Mouse (Mus musculus) MEL (cell line): ENCODE data around the gene Gm20696. TPM values are rescaled to one million over a fixed set of nuclear protein-coding genes. Genes with fewer than 3 reads are reported as not detected.

Experiments used
- DNase-seq: peaks from one replicate; pipeline ENCODE4 v3.0.0; 2011; ENCODE audit warnings: low read depth, low spot score
- H3K27ac ChIP-seq: 2 replicates; pipeline ENCODE4 v1.5.1; 2012; ENCODE audit warnings: low read depth, mild to moderate bottlenecking, control low read depth, low read length, moderate library complexity; ENCODE audit not compliant: control insufficient read depth
- H3K27me3 ChIP-seq, 2 experiments: fragments of 150-350 bp in 1 of 2; sonication (generic) in 1 of 2; 2 replicates each; pipeline ENCODE4 v1.6.1; 2012; ENCODE audit warnings: low read length in 2 of 2, mild to moderate bottlenecking in 2 of 2, improper control_type of control experiment in 1 of 2, moderate library complexity in 1 of 2; ENCODE audit not compliant: insufficient read depth in 2 of 2, control insufficient read depth in 1 of 2
- H3K36me3 ChIP-seq, 2 experiments: 2 replicates each; pipeline ENCODE4 v1.6.1; 2012 to 2014; ENCODE audit warnings: low read length in 2 of 2, improper control_type of control experiment in 1 of 2, inconsistent platforms in 1 of 2, mild to moderate bottlenecking in 1 of 2; ENCODE audit not compliant: insufficient read depth in 2 of 2, control insufficient read depth in 1 of 2
- H3K4me1 ChIP-seq, 2 experiments: fragments of 150-350 bp in 1 of 2; sonication (generic) in 1 of 2; 2 replicates each; pipeline ENCODE4 v1.6.1; 2012; ENCODE audit warnings: low read length in 2 of 2, improper control_type of control experiment in 1 of 2, mild to moderate bottlenecking in 1 of 2; ENCODE audit not compliant: insufficient read depth in 2 of 2, control insufficient read depth in 1 of 2
- H3K4me3 ChIP-seq, 2 experiments: fragments of 150-350 bp in 1 of 2; sonication (generic) in 1 of 2; 2 replicates each; pipeline ENCODE4 v1.5.1; 2012; ENCODE audit warnings: low read depth in 2 of 2, low read length in 2 of 2, mild to moderate bottlenecking in 2 of 2, moderate library complexity in 2 of 2, control low read depth in 1 of 2, improper control_type of control experiment in 1 of 2; ENCODE audit not compliant: control insufficient read depth in 1 of 2, insufficient read depth in 1 of 2
- H3K79me2 ChIP-seq: 2 replicates; pipeline ENCODE4 v1.6.1; 2012; ENCODE audit warnings: mild to moderate bottlenecking, low read length, moderate library complexity; ENCODE audit not compliant: control insufficient read depth, poor library complexity, insufficient read depth
- H3K9ac ChIP-seq: 2 replicates; pipeline ENCODE4 v1.6.1; 2012; ENCODE audit warnings: low read depth, mild to moderate bottlenecking, control low read depth, low read length, moderate library complexity; ENCODE audit not compliant: control insufficient read depth, poor library complexity, severe bottlenecking
- H3K9me3 ChIP-seq: fragments of 150-350 bp; sonication (generic); replicated peaks from 2 replicates; pipeline ENCODE4 v1.6.1; 2012; ENCODE audit warnings: mild to moderate bottlenecking, low read length, improper control_type of control experiment, moderate library complexity; ENCODE audit not compliant: insufficient read depth
- BHLHE40 ChIP-seq: IDR thresholded peaks from 2 replicates; pipeline ENCODE4 v1.6.1; 2012; ENCODE audit warnings: low read depth, mild to moderate bottlenecking, inconsistent platforms, low read length, improper control_type of control experiment, borderline replicate concordance
- CHD1 ChIP-seq: IDR thresholded peaks from 2 replicates; pipeline ENCODE4 v1.6.1; 2012; ENCODE audit warnings: low read depth, mild to moderate bottlenecking, inconsistent platforms, low read length, improper control_type of control experiment
- CTCF ChIP-seq, 3 experiments: IDR thresholded peaks in 2 of 3; conservative IDR thresholded peaks in 1 of 3; 2 replicates each; pipeline ENCODE4 v1.5.1; 2011 to 2012; ENCODE audit warnings: low read length in 3 of 3, low read depth in 2 of 3, mild to moderate bottlenecking in 2 of 3, improper control_type of control experiment in 1 of 3, inconsistent platforms in 1 of 3, mixed read lengths in 1 of 3, moderate library complexity in 1 of 3; ENCODE audit not compliant: control insufficient read depth in 1 of 3, insufficient read depth in 1 of 3, poor library complexity in 1 of 3, severe bottlenecking in 1 of 3
- E2F4 ChIP-seq: IDR thresholded peaks from 2 replicates; pipeline ENCODE4 v1.6.1; 2011; ENCODE audit warnings: low read depth, low read length, improper control_type of control experiment, borderline replicate concordance
- EP300 ChIP-seq, 2 experiments: IDR thresholded peaks; 2 replicates each; pipeline ENCODE4 v1.6.1; 2011; ENCODE audit warnings: improper control_type of control experiment in 2 of 2, low read length in 2 of 2, low read depth in 1 of 2, mild to moderate bottlenecking in 1 of 2
- GABPA ChIP-seq: IDR thresholded peaks from 2 replicates; pipeline ENCODE4 v1.6.1; 2012; ENCODE audit warnings: low read depth, mild to moderate bottlenecking, inconsistent platforms, low read length, improper control_type of control experiment, moderate library complexity
- GATA1 ChIP-seq: IDR thresholded peaks from 2 replicates; pipeline ENCODE4 v1.6.1; 2011; ENCODE audit warnings: low read depth, low read length, improper control_type of control experiment
- HCFC1 ChIP-seq: IDR thresholded peaks from 2 replicates; pipeline ENCODE4 v1.6.1; 2012; ENCODE audit warnings: low read depth, mild to moderate bottlenecking, inconsistent platforms, low read length, improper control_type of control experiment, moderate library complexity
- JUND ChIP-seq: IDR thresholded peaks from 2 replicates; pipeline ENCODE4 v1.6.1; 2011; ENCODE audit warnings: low read depth, mild to moderate bottlenecking, improper control_type of control experiment, low read length
- MAFK ChIP-seq: IDR thresholded peaks from 2 replicates; pipeline ENCODE4 v1.6.1; 2011; ENCODE audit warnings: low read depth, mild to moderate bottlenecking, low read length, improper control_type of control experiment, borderline replicate concordance
- MAZ ChIP-seq: IDR thresholded peaks from 2 replicates; pipeline ENCODE4 v1.6.1; 2012; ENCODE audit warnings: low read depth, mild to moderate bottlenecking, inconsistent platforms, low read length, improper control_type of control experiment
- MEF2A ChIP-seq: IDR thresholded peaks from 2 replicates; pipeline ENCODE4 v1.6.1; 2014; ENCODE audit warnings: low read depth, mild to moderate bottlenecking, inconsistent platforms, low read length, improper control_type of control experiment; ENCODE audit not compliant: poor library complexity, insufficient replicate concordance, severe bottlenecking; ENCODE audit errors: extremely low read depth
- MXI1 ChIP-seq: IDR thresholded peaks from 2 replicates; pipeline ENCODE4 v1.6.1; 2011; ENCODE audit warnings: mild to moderate bottlenecking, low read depth, low read length, improper control_type of control experiment
- NELFE ChIP-seq: IDR thresholded peaks from 2 replicates; pipeline ENCODE4 v1.6.1; 2011; ENCODE audit warnings: low read depth, low read length, improper control_type of control experiment
- POLR2A ChIP-seq, 2 experiments: IDR thresholded peaks; 2 replicates each; pipeline ENCODE4 v1.6.1; 2011 to 2012; ENCODE audit warnings: low read length in 2 of 2, mild to moderate bottlenecking in 2 of 2, control low read depth in 1 of 2, improper control_type of control experiment in 1 of 2, low read depth in 1 of 2, moderate library complexity in 1 of 2; ENCODE audit not compliant: control insufficient read depth in 1 of 2, insufficient read depth in 1 of 2, poor library complexity in 1 of 2
- POLR2AphosphoS5 ChIP-seq: IDR thresholded peaks from 2 replicates; pipeline ENCODE4 v1.6.1; 2012; ENCODE audit warnings: low read depth, borderline replicate concordance, mild to moderate bottlenecking, inconsistent platforms, low read length, moderate library complexity, mixed read lengths
- RAD21 ChIP-seq: IDR thresholded peaks from 2 replicates; pipeline ENCODE4 v1.6.1; 2011; ENCODE audit warnings: mild to moderate bottlenecking, low read depth, low read length, improper control_type of control experiment
- SIN3A ChIP-seq: IDR thresholded peaks from 2 replicates; pipeline ENCODE4 v1.6.1; 2012; ENCODE audit warnings: low read length, improper control_type of control experiment, inconsistent platforms
- TAL1 ChIP-seq: IDR thresholded peaks from 2 replicates; pipeline ENCODE4 v1.6.1; 2012; ENCODE audit warnings: mild to moderate bottlenecking, inconsistent platforms, low read length, moderate library complexity, mixed read lengths
- TBP ChIP-seq: IDR thresholded peaks from 2 replicates; pipeline ENCODE4 v1.8.0; 2011; ENCODE audit warnings: low read depth, low read length, improper control_type of control experiment
- UBTF ChIP-seq: IDR thresholded peaks from 2 replicates; pipeline ENCODE4 v1.6.1; 2012; ENCODE audit warnings: low read depth, mild to moderate bottlenecking, inconsistent platforms, low read length, improper control_type of control experiment, moderate library complexity, borderline replicate concordance; ENCODE audit not compliant: insufficient read depth
- USF2 ChIP-seq, 2 experiments: IDR thresholded peaks; 2 replicates each; pipeline ENCODE4 v1.6.1; 2011 to 2012; ENCODE audit warnings: improper control_type of control experiment in 2 of 2, low read length in 2 of 2, borderline replicate concordance in 1 of 2, inconsistent platforms in 1 of 2, low read depth in 1 of 2, mild to moderate bottlenecking in 1 of 2; ENCODE audit not compliant: insufficient read depth in 1 of 2
- ZNF384 ChIP-seq: IDR thresholded peaks from 2 replicates; pipeline ENCODE4 v1.6.1; 2012; ENCODE audit warnings: low read depth, mild to moderate bottlenecking, inconsistent platforms, low read length, improper control_type of control experiment
- polyA plus RNA-seq, 2 experiments: library from polyadenylated mRNA; stranded (reverse) in 1 of 2; unstranded in 1 of 2; fragments of >175 nt in 1 of 2; fragments of >200 nt in 1 of 2; gene quantifications; 2 replicates each; pipeline versions ENCODE4 v1.2.1 to v1.2.4; 2012; ENCODE audit warnings: low replicate concordance in 2 of 2, low read depth in 1 of 2; ENCODE audit not compliant: insufficient read length in 2 of 2, insufficient read depth in 1 of 2, missing spikeins in 1 of 2
- total RNA-seq: library from RNA; depleted of rRNA; stranded (reverse); fragments of 300-350 nt; gene quantifications from 2 replicates; pipeline ENCODE4 v1.2.3, GENCODE M21; 2012

Gm20696 gene
- total and polyA plus RNA-seq, 3 experiments: 0.07 to 0.39 TPM; not detected in 1

GRCm38 (mm10) chr6:99249496-99250030, 417.0 kb downstream of the Gm20696 start:
- H3K27me3 ChIP-seq: no peaks in the 10 kb centered on the region
- no peaks in the 10 kb centered on the region for H3K36me3 ChIP-seq
- no peak overlapping the region for H3K27ac ChIP-seq
- H3K4me1 ChIP-seq: no peaks in the 10 kb centered on the region
- TF ChIP-seq JUND: no peak
- no peak for TF ChIP-seq MAZ
- TF ChIP-seq ZNF384: no peak
- TF ChIP-seq MEF2A: no peak
- TF ChIP-seq UBTF: no peak
- TF ChIP-seq GATA1: no peak
- no peak for TF ChIP-seq NELFE
- no peak for TF ChIP-seq HCFC1
- no peak for TF ChIP-seq CTCF (IDR thresholded peaks at IDR 0.05 in 2 of 3, conservative IDR thresholded peaks at IDR 0.05 in 1 of 3; ENCODE audit: control insufficient read depth in 1 of 3, insufficient read depth in 1 of 3, low read depth in 2 of 3, low read length in 3 of 3, poor library complexity in 1 of 3, severe bottlenecking in 1 of 3)
- TF ChIP-seq E2F4: no peak
- no peak for TF ChIP-seq USF2 (IDR thresholded peaks at IDR 0.05; ENCODE audit: borderline replicate concordance in 1 of 2, insufficient read depth in 1 of 2, low read depth in 1 of 2, low read length in 2 of 2)
- TF ChIP-seq, all 39 proteins: peak for 0
- Histone ChIP-seq H3K9me3 (no peaks in the 10 kb centered on the region), H3K9ac (no peak overlapping the region), H3K4me3 (no peak overlapping the region), H3K79me2 (no peaks in the 10 kb centered on the region)
- no peak for DNase-seq

DNA sequence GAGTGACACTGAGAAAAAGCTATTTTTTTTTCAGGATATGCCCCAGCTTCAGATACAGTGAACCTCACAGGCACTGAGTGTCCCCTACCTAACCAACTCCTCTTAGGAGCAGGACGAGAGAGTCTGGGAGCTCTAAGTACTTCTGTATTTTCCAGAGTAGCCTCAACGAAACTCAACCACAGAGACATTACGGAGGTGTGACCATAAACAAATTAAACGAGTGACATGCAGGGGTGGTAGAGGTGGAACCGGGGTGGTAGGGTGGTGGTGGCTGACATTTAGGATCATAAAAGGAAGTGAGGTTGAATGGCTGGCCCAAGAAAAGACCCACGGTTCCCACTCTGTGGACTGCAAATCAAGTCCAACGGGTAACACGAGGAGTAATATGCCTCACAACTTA, 418.2 kb downstream of the Gm20696 start:
- DNase-seq: no peak
- TF ChIP-seq MXI1: no peak
- no peak for TF ChIP-seq CHD1

DNA sequence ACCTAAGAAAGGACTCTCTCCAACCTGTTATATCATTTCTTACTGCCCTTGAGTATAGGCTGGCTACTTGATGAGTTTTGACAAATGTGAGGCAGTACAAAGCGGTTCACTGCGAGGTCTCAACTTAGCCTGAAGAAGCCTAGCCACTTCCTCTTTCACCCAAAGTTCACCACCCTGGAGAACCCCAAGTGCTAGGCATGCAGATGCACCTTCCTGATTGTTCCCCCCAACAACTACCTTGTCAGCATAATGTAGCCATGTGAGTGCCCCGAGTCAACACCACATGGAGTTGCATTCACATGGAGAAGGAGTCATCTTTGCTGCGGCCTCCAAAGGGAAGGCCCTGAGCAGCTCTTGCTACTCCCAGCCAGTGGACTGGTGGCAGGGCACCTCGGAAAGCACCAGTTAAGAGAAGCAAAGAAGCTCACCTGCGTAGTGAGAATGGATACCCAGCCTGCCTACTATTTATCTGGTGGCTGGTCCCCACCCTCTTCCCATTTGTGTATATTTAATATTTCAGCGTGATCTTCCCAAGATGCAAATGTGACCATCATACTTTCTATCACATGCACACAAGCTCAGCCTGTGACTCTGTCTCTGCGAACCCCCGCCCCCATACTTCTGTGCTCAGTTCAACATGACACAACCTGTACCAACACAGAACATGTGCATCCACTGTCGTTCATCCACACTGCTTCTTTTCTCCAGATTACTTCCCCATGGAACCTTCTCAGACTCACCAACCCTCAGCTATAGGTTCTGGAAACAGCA, 424.8 kb downstream of the Gm20696 start:
- Histone ChIP-seq H3K27me3 (no peaks in the 10 kb centered on the region), H3K4me3 (no peak overlapping the region)
- DNase-seq: peak; percentile 81
- TF ChIP-seq MXI1 (0 out of 2 replicates have a peak, but pooled peaks have one; percentile 28), BHLHE40 (no peak), TBP (no peak), MAFK (no peak), HCFC1 (no peak), USF2 (IDR thresholded peaks at IDR 0.05; ENCODE audit: borderline replicate concordance in 1 of 2, insufficient read depth in 1 of 2, low read depth in 1 of 2, low read length in 2 of 2) (no peak), EP300 (IDR thresholded peaks at IDR 0.05; ENCODE audit: low read depth in 1 of 2, low read length in 2 of 2) (no peak), JUND (no peak), POLR2A (IDR thresholded peaks at IDR 0.05; ENCODE audit: control insufficient read depth in 1 of 2, insufficient read depth in 1 of 2, low read depth in 1 of 2, low read length in 2 of 2, poor library complexity in 1 of 2) (no peak), SIN3A (0 out of 2 replicates have a peak, but pooled peaks have one; percentile 29), MEF2A (no peak), RAD21 (no peak), TAL1 (peak; percentile 56), MAZ (no peak), POLR2AphosphoS5 (no peak), GABPA (no peak)

More for the DNA sequence above, 418.2 kb downstream of the Gm20696 start:
- no peak overlapping the region for H3K27ac ChIP-seq
- H3K79me2 ChIP-seq: no peaks in the 10 kb centered on the region
- no peaks in the 10 kb centered on the region for H3K4me1 ChIP-seq
- H3K4me3 ChIP-seq: no peak overlapping the region
- H3K27me3 ChIP-seq: no peaks in the 10 kb centered on the region
- H3K9ac ChIP-seq: no peak overlapping the region
- no peaks in the 10 kb centered on the region for H3K36me3 ChIP-seq
- no peaks in the 10 kb centered on the region for H3K9me3 ChIP-seq

More for the DNA sequence above, 424.8 kb downstream of the Gm20696 start:
- no peak overlapping the region for H3K9ac ChIP-seq
- H3K9me3 ChIP-seq: no peaks in the 10 kb centered on the region
- no peaks in the 10 kb centered on the region for H3K79me2 ChIP-seq
- H3K27ac ChIP-seq: no peak overlapping the region
- peaks cover 0 to 4% of the 10 kb centered on the region in 2 experiments; a peak in 1 of 4 replicates for H3K4me1 ChIP-seq
- no peaks in the 10 kb centered on the region; a peak in 1 of 4 replicates for H3K36me3 ChIP-seq
